Mouse (Mus musculus) embryonic facial prominence, embryonic 11.5 days (tissue): Measurements from ENCODE around the gene R3hdml. TPM values are rescaled to one million over a fixed set of nuclear protein-coding genes. Genes with fewer than 3 reads are reported as not detected.

ENCODE experiments used
- ATAC-seq: fragments of 200-750 bp; cut with Nextera tagmentation; replicated peaks from 2 replicates; pipeline ENCODE4 v1.8.0; 2017; ENCODE audit warnings: low read depth; ENCODE audit not compliant: insufficient number of reproducible peaks, low FRiP score, low TSS enrichment
- DNase-seq: peaks from one replicate; pipeline ENCODE4 v3.0.0-alpha.2; 2015; ENCODE audit warnings: low spot score
- H3K27ac ChIP-seq: fragments of 300-500 bp; sonication (generic); replicated peaks from 2 replicates; pipeline ENCODE4 v1.5.1; 2014; ENCODE audit warnings: mild to moderate bottlenecking, low read depth, low read length, control low read depth
- H3K27me3 ChIP-seq: fragments of 300-500 bp; sonication (generic); 2 replicates; pipeline ENCODE4 v1.6.1; 2014; ENCODE audit warnings: mild to moderate bottlenecking, low read length, moderate library complexity, mixed read lengths; ENCODE audit not compliant: control insufficient read depth, insufficient read depth
- H3K36me3 ChIP-seq: fragments of 300-500 bp; sonication (generic); replicated peaks from 2 replicates; pipeline ENCODE4 v1.6.1; 2014; ENCODE audit warnings: low read depth, mild to moderate bottlenecking, low read length, moderate library complexity, mixed read lengths; ENCODE audit not compliant: control insufficient read depth, insufficient read depth
- H3K4me1 ChIP-seq: fragments of 300-500 bp; sonication (generic); 2 replicates; pipeline ENCODE4 v1.6.1; 2014; ENCODE audit warnings: low read length, mixed read lengths; ENCODE audit not compliant: control insufficient read depth, insufficient read depth
- H3K4me2 ChIP-seq: fragments of 300-500 bp; sonication (generic); 2 replicates; pipeline ENCODE4 v1.6.1; 2014; ENCODE audit warnings: low read depth, mild to moderate bottlenecking, control low read depth, low read length, moderate library complexity
- H3K4me3 ChIP-seq: fragments of 300-500 bp; sonication (generic); 2 replicates; pipeline ENCODE4 v1.5.1; 2014; ENCODE audit warnings: low read depth, low read length, control low read depth
- H3K9ac ChIP-seq: fragments of 300-500 bp; sonication (generic); replicated peaks from 2 replicates; pipeline ENCODE4 v1.6.1; 2014; ENCODE audit warnings: mild to moderate bottlenecking, control low read depth, low read length
- H3K9me3 ChIP-seq: fragments of 300-500 bp; sonication (generic); replicated peaks from 2 replicates; pipeline ENCODE4 v1.6.1; 2016; ENCODE audit warnings: mild to moderate bottlenecking, low read length, inconsistent platforms, mixed read lengths; ENCODE audit not compliant: control insufficient read depth
- WGBS: fragments of 180-500 bp; shearing (Covaris S2); extraction: QIAGEN DNeasy Blood & Tissue Kit; methylation state at CpG from one replicate; pipeline ENCODE4 v1.1.7; 2014; 5-methylcytosine and 5-hydroxymethylcytosine counted together
- polyA plus RNA-seq: library from polyadenylated mRNA; unstranded; fragments of >200 nt; fragmentation: Nextera tagmentation; extraction: Ambion mirVana; gene quantifications from 2 replicates; pipeline ENCODE4 v1.2.1, GENCODE M21; 2014

The R3hdml gene
- not detected in 2 replicates for polyA plus RNA-seq

DNA sequence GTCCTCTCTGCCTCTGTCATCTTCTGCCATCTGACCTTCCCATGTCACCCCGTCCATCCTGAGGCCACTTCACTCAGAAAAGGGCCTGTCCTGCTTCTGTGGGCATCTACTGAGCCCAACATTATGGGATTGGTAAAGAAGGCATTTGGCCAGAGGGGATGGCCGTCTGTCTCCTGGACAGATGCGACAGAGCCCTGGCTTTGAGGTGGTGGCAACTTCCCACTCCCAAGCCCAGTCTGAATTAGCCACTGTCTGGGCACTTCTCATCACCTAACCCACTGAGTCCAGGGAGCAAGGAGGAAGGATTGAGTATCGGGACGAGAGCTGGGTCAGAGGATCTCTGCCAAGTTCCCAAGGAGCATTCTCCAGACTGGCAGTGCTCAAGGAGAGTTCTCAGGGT lies at the start of gene R3hdml:
Gene R3hdml, plus strand, starts transcription at position 301 of the 400 bp plus-strand sequence.
- no peak for ATAC-seq

DNA sequence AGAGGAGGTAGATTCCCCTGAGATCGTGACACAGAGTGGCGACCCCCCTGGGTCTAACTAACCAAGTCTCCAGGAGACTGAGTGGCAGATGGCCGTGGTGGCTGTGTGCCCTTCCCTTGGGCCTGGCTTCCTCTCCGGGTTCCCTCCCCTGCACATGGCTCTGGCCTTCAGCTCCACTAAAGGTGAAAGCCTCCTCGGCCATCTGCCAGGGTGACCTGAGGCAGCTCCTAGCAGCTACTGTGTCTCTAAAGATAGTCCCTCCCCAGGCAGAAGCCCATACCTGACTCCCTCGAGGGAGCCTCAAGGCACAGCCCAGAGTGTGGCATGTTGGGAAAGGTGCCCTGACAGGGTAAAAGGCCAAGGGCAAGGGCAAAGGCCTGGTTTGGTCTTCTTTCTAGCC lies 48.6 kb upstream of the R3hdml start:
- Histone ChIP-seq H3K27me3 (peaks cover 5% of the 10 kb centered on the region), H3K27ac (no peak overlapping the region), H3K9me3 (no peaks in the 10 kb centered on the region), H3K4me2 (no peak overlapping the region), H3K36me3 (no peaks in the 10 kb centered on the region), H3K9ac (no peak overlapping the region), H3K4me3 (no peak overlapping the region), H3K4me1 (no peaks in the 10 kb centered on the region)
- DNase-seq, result no peak
- WGBS, result 59% methylated on average over 6 of the region's 6 CpGs
- no peak for ATAC-seq

More for the DNA sequence above, at the start of gene R3hdml:
- WGBS, result 74% methylated on average over 5 of the region's 5 CpGs
- no peak for DNase-seq
- Histone ChIP-seq H3K4me3 (no peak within 1 kb of the TSS), H3K27me3 (no peaks in the 10 kb centered on the region), H3K27ac (no peak within 1 kb of the TSS), H3K4me1 (no peaks in the 10 kb centered on the region), H3K9ac (no peak within 1 kb of the TSS; the same call in 1 of the 2 replicates), H3K36me3 (no peaks in the 10 kb centered on the region), H3K4me2 (no peak within 1 kb of the TSS), H3K9me3 (no peaks in the 10 kb centered on the region)

DNA sequence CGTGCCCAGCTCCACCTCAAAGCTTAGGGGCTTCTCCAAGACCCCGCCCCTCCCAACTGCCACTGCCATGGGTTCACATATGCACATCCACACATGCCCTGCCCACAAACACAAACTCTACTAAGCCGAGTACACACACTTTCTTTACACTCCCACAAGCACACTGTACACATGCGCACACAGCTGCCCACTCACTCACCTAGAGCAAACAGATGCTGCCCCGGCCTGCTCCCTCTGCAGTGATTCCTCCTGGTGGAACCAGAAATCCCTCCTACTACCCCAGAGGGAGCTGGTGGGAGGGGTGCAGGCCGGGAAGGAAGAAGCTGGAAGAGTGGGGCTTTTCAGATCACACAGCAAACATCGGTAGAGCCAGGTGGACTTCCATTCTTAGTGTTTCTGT lies 48.1 kb upstream of the R3hdml start:
- H3K9ac ChIP-seq, result no peak overlapping the region
- WGBS, result 75% methylated on average over 7 of the region's 7 CpGs
- no peaks in the 10 kb centered on the region for H3K4me1 ChIP-seq
- ATAC-seq (no peak), DNase-seq (no peak)
- H3K9me3 ChIP-seq, result no peaks in the 10 kb centered on the region
- H3K27ac ChIP-seq, result no peak overlapping the region
- H3K36me3 ChIP-seq, result no peaks in the 10 kb centered on the region
- H3K4me2 ChIP-seq, result no peak overlapping the region
- peaks cover 1% of the 10 kb centered on the region; the same call in 1 of the 2 replicates for H3K27me3 ChIP-seq
- H3K4me3 ChIP-seq, result no peak overlapping the region

DNA sequence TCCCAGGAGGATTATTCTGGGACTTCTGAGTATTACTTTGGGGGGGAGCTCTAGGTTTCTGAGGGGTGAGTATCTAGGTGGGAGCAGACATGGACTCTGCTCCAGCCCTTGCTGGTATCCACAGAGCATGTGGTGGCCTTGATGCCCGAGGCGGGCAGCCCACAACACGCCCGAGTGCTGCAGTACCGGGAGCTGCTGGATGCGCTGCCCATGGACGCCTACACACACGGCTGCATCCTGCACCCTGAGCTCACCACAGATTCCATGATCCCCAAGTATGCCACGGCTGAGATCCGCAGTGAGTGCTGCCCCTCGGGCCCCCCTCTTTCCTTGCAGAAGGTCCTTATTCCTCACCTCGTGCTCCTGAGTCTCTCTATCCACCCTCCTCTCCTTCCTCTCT lies 44.7 kb upstream of the R3hdml start:
- 86% methylated on average over 12 of the region's 12 CpGs for WGBS
- Histone ChIP-seq H3K36me3 (no peaks in the 10 kb centered on the region), H3K4me3 (no peak overlapping the region), H3K27ac (no peak overlapping the region), H3K27me3 (no peaks in the 10 kb centered on the region), H3K4me2 (no peak overlapping the region), H3K9ac (no peak overlapping the region), H3K9me3 (no peaks in the 10 kb centered on the region), H3K4me1 (no peaks in the 10 kb centered on the region)
- no peak for DNase-seq
- ATAC-seq, result no peak

DNA sequence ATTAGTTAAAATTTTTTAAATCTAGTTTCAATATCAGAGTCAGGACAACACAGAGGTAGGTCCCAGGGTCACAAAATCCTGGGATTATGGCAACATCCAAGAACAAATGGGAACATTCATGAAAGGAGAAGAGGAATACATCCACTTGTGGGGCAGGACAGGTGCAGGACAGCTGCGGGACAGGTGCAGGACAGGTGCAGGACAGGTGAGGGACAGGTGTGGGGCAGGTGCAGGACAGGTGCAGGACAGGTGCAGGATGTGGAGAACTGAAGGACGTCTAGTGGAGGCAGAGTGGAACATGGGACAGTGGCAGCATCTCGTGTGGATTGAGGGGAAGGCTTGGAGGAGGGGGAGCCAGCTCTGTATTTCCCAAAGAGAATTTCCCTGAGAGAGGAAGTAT lies 42.8 kb upstream of the R3hdml start:
- Histone ChIP-seq H3K4me3 (no peak overlapping the region), H3K4me2 (no peak overlapping the region), H3K27me3 (no peaks in the 10 kb centered on the region), H3K27ac (no peak overlapping the region), H3K4me1 (no peaks in the 10 kb centered on the region), H3K36me3 (no peaks in the 10 kb centered on the region), H3K9me3 (no peaks in the 10 kb centered on the region), H3K9ac (no peak overlapping the region)
- DNase-seq (no peak), ATAC-seq (no peak)
- whole genome bisulfite sequencing, result 70% methylated on average over 3 of the region's 3 CpGs

DNA sequence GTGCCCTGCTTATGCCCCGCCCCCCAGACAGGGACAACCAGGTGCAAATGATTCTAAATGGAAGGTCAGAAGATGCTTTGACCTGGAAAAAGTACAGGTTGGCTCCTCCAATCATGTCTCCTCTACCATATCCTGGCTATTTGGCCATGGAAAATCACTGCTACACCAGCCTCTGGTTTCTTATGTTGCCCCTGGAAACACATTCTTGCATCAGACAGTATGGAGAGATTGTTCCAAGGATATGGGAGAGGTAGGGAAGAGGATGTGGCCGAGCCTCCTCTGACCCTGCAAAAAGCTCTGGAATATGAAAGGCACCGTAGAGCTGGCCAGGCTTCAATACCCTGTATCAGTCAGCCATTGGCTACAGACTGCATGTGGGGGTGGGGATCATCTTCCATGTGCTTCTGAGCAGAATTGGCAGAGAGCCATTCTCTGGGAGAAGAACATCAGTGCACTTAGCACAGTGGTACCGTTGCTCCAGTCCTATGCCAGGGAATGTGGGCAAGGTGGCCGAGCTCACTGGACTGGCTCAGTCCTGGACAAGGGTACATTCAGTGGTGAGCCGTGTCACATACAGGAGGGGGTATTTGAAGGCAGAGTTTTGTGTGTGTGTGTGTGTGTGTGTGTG lies 41.3 kb upstream of the R3hdml start:
- Histone ChIP-seq H3K9ac (no peak overlapping the region), H3K27ac (no peak overlapping the region), H3K4me2 (no peak overlapping the region), H3K4me3 (no peak overlapping the region), H3K36me3 (no peaks in the 10 kb centered on the region), H3K27me3 (no peaks in the 10 kb centered on the region), H3K4me1 (no peaks in the 10 kb centered on the region), H3K9me3 (no peaks in the 10 kb centered on the region)
- no peak for ATAC-seq
- no peak for DNase-seq
- WGBS, result 72% methylated on average over 6 of the region's 6 CpGs

DNA sequence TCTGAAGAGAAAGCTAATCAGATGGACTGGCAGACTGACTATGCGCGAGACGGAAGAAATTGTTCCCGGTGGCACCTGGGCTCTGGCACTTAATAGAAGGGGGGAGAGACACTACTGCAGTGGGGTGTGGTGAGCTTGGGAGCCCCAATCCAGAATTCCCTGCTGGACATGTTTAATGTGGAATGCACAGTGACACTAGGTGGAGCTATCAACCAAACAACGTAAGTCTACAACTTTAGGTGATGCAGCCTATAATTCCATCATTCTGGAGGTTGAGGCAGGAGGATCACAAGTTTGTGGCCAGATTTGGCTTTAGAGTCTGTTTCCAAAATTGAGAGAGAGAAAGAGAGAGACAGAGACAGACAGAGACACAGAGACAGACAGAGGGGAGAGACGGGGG lies 39.4 kb upstream of the R3hdml start:
- H3K9me3 ChIP-seq, result no peaks in the 10 kb centered on the region
- no peaks in the 10 kb centered on the region for H3K4me1 ChIP-seq
- DNase-seq (no peak), ATAC-seq (no peak)
- no peaks in the 10 kb centered on the region for H3K36me3 ChIP-seq
- no peak overlapping the region for H3K4me3 ChIP-seq
- H3K4me2 ChIP-seq, result no peak overlapping the region
- H3K27ac ChIP-seq, result no peak overlapping the region
- 86% methylated on average over 6 of the region's 6 CpGs for WGBS
- no peak overlapping the region for H3K9ac ChIP-seq
- no peaks in the 10 kb centered on the region for H3K27me3 ChIP-seq

DNA sequence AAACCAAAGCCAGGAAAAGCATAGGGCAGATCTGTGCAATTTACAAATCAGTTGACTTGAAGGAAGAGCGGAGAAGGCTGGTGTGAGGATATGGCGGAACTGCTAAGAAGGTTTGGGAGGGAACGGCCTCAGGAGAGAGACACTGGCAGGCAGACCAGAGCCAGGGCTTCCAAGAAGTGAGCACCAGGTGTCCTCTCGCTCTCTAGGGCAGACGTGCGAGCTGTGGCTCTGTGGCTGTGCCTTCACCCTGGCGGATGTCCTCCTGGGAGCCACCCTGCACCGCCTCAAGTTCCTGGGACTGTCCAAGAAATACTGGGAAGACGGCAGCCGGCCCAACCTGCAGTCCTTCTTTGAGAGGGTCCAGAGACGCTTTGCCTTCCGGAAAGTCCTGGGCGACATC lies 38.7 kb upstream of the R3hdml start:
- peaks cover 2% of the 10 kb centered on the region; the same call in 1 of the 2 replicates for H3K27me3 ChIP-seq
- ATAC-seq (no peak), DNase-seq (no peak)
- no peak overlapping the region for H3K27ac ChIP-seq
- no peaks in the 10 kb centered on the region for H3K4me1 ChIP-seq
- H3K9ac ChIP-seq, result no peak overlapping the region
- 89% methylated on average over 13 of the region's 13 CpGs for WGBS
- no peak overlapping the region for H3K4me3 ChIP-seq
- no peak overlapping the region for H3K4me2 ChIP-seq
- H3K9me3 ChIP-seq, result no peaks in the 10 kb centered on the region
- H3K36me3 ChIP-seq, result no peaks in the 10 kb centered on the region
